Mouse (Mus musculus) gastrocnemius, adult 18-20 months (tissue): ENCODE measurements around the gene Tmcc3. TPM values are rescaled to one million over a fixed set of nuclear protein-coding genes. Genes with fewer than 3 reads are reported as not detected.

ENCODE experiments used
- DNase-seq: peaks from one replicate; pipeline ENCODE4 v3.0.0; 2021; ENCODE audit warnings: low spot score
- microRNA-seq: library from miRNA; unstranded; fragments of <30 nt; microRNA quantifications from one replicate; pipeline ENCODE4 v1.2.0, GENCODE M21; 2021
- total RNA-seq, 2 experiments: library from RNA; stranded (reverse); gene quantifications; 2 replicates each; pipeline ENCODE4 v1.2.3; 2021

Gene Tmcc3
- total RNA-seq, 2 experiments from 2014 or later: 19.8 to 21.4 TPM

- DNase-seq: peak; percentile 84
Observed at GRCm38 (mm10) chr10:94623617-94624016, 311.9 kb downstream of the Tmcc3 start.

- DNase-seq: no peak
Observed at GRCm38 (mm10) chr10:94625036-94625435, 313.3 kb downstream of the Tmcc3 start.

GRCm38 (mm10) chr10:94625606-94626005 lies 313.9 kb downstream of the Tmcc3 start:
- DNase-seq: no peak

GRCm38 (mm10) chr10:94630771-94631280 lies 319.1 kb downstream of the Tmcc3 start:
- DNase-seq: no peak

DNA sequence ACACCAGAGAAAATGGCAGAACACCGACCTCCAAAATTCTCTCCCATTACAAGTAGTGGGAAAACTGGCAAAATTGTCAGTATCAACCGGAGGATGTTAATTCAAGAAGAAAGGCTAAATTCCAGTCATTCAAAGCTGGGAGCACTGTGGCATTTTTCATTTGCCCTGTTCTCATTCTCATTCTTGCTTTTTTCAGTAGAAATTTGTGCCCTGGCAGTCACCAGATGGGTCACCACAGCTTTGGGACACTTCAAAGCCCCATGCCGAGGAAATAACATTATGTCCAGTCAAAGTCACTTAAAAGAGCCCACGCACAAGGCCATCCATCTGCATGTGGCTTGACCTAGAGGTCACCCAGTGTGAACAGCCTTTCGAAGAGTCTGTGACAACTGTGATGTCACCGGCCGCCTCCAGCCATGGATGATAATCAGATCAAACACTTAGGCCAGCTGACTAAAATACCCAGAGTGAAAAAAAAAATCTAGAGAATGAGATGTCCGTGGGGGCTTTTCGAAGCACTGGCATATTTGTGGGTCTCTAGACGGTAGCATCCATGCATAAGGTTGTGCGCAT lies 319.9 kb downstream of the Tmcc3 start:
- no peak for DNase-seq

GRCm38 (mm10) chr10:94632245-94632644 lies 320.5 kb downstream of the Tmcc3 start:
- DNase-seq: no peak

- DNase-seq: no peak
Observed at GRCm38 (mm10) chr10:94638599-94638998, 326.9 kb downstream of the Tmcc3 start.

DNA sequence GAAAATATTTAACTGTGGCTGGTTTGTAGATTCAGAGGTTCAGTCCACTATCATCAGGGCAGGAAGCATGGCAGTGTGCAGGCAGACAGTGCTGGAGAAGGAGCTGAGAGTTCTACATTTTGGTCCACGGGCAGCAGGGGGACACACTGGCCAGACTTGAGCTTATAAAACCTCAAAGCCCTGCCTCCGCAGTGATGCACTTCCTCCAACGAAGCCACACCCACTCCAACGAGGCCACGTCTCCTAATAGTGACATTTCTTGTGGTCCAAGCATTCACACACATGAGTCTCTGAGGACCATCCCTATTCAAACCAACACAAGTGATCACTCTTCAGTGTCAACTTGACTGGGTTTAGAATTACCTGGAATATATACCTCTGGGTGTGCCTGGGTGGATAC lies 327.5 kb downstream of the Tmcc3 start:
- no peak for DNase-seq

DNA sequence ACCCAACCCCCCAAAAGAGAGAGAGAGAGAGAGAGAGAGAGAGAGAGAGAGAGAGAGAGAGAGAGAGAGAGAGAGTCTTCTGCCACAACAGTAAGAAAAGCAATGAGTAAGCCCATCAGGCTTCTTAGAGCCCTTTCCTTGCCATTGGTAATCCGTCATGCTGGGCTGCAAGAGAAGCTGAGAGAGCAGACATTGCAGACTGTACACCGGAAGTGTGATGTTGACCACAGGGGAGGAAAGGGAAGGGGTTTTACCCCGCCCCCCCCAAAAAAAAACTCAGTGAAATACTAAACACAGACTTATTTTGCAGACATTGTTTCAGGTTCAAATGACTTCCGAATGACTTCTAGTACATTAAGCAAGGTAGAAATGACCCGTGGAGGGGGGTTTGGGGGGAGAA lies 328.3 kb downstream of the Tmcc3 start:
- DNase-seq: no peak

Small RNA genes within 50 kb of the gene (microRNA-seq; reads per million reads assigned to microRNA genes)
- gene Mir7211: not detected

Other genes with a start within 250 kb of the Tmcc3 start
- 1 to 10 TPM; 5.6 to 6.3 TPM for gene Nr2c1, start 163.9 kb upstream of the Tmcc3 start, total RNA-seq
- 100 to 1,000 TPM; 643 to 673 TPM for gene Ndufa12, start 113.2 kb upstream of the Tmcc3 start, total RNA-seq
- gene Gm4792, start 13.2 kb upstream of the Tmcc3 start, total RNA-seq: under 1 TPM in 1 of 2 experiments, not detected in 1; 0.32 TPM